Mouse (Mus musculus): Measurements from ENCODE around the gene Snx11. TPM values are rescaled to one million over a fixed set of nuclear protein-coding genes. Genes with fewer than 3 reads are reported as not detected.
"Not testable (repeated sequence)": the region's sequence is repeated elsewhere in the genome, so short reads cannot be mapped to it uniquely, and the experiment has no call there.

Gene Snx11
- polyA plus RNA-seq, 1 experiment from 2014 or later, result 9.8 TPM

GRCm38 (mm10) chr11:96818128-96818710, 40.9 kb upstream of the Snx11 start:
- Histone ChIP-seq H3K4me1 (ENCODE audit: control insufficient read depth, insufficient read depth, low read length) (peaks cover 2% of the 10 kb centered on the region; the same call in 1 of the 2 replicates), H3K27me3 (ENCODE audit: control insufficient read depth, insufficient read depth, low read length) (no peaks in the 10 kb centered on the region), H3K27ac (replicated peaks; ENCODE audit: low read depth, low read length) (no peak overlapping the region), H3K36me3 (replicated peaks; ENCODE audit: control insufficient read depth, insufficient read depth, low read depth, low read length) (peaks cover 17% of the 10 kb centered on the region), H3K4me3 (ENCODE audit: low read depth, low read length) (no peak overlapping the region), H3K9me3 (replicated peaks; ENCODE audit: control insufficient read depth, low read length) (no peaks in the 10 kb centered on the region), H3K4me2 (ENCODE audit: low read depth, low read length) (no peak overlapping the region), H3K9ac (replicated peaks; ENCODE audit: low read length) (no peak overlapping the region)
- WGBS, result 86% methylated on average over 8 of the region's 8 CpGs
- ATAC-seq (replicated peaks; ENCODE audit: insufficient number of reproducible peaks, low FRiP score, low TSS enrichment, low read depth) (no peak), DNase-seq (ENCODE audit: low spot score) (no peak)

GRCm38 (mm10) chr11:96816979-96817378, 39.6 kb upstream of the Snx11 start:
- no peaks in the 10 kb centered on the region for H3K4me1 ChIP-seq (ENCODE audit: control insufficient read depth, insufficient read depth, low read length)
- H3K9ac ChIP-seq (replicated peaks; ENCODE audit: low read length), result no peak overlapping the region
- no peak overlapping the region for H3K4me2 ChIP-seq (ENCODE audit: low read depth, low read length)
- 83% methylated on average over 5 of the region's 5 CpGs for WGBS
- no peak for ATAC-seq (replicated peaks; ENCODE audit: insufficient number of reproducible peaks, low FRiP score, low TSS enrichment, low read depth)
- H3K4me3 ChIP-seq (ENCODE audit: low read depth, low read length), result no peak overlapping the region
- peaks cover 17% of the 10 kb centered on the region for H3K36me3 ChIP-seq (replicated peaks; ENCODE audit: control insufficient read depth, insufficient read depth, low read depth, low read length)
- no peaks in the 10 kb centered on the region for H3K9me3 ChIP-seq (replicated peaks; ENCODE audit: control insufficient read depth, low read length)
- no peak for DNase-seq (ENCODE audit: low spot score)
- H3K27ac ChIP-seq (replicated peaks; ENCODE audit: low read depth, low read length), result no peak overlapping the region
- H3K27me3 ChIP-seq (ENCODE audit: control insufficient read depth, insufficient read depth, low read length), result no peaks in the 10 kb centered on the region

- Histone ChIP-seq H3K27ac (replicated peaks; ENCODE audit: low read depth, low read length) (no peak overlapping the region), H3K9me3 (replicated peaks; ENCODE audit: control insufficient read depth, low read length) (no peaks in the 10 kb centered on the region), H3K9ac (replicated peaks; ENCODE audit: low read length) (no peak overlapping the region), H3K4me1 (ENCODE audit: control insufficient read depth, insufficient read depth, low read length) (no peaks in the 10 kb centered on the region), H3K4me3 (ENCODE audit: low read depth, low read length) (no peak overlapping the region), H3K27me3 (ENCODE audit: control insufficient read depth, insufficient read depth, low read length) (no peaks in the 10 kb centered on the region), H3K36me3 (replicated peaks; ENCODE audit: control insufficient read depth, insufficient read depth, low read depth, low read length) (peaks cover 17% of the 10 kb centered on the region), H3K4me2 (ENCODE audit: low read depth, low read length) (no peak overlapping the region)
- no peak for DNase-seq (ENCODE audit: low spot score)
- ATAC-seq (replicated peaks; ENCODE audit: insufficient number of reproducible peaks, low FRiP score, low TSS enrichment, low read depth), result no peak
- 96% methylated on average over 1 of the region's 1 CpGs for WGBS
These were observed 39.1 kb upstream of the Snx11 start for GRCm38 (mm10) chr11:96816494-96816893.

- DNase-seq (ENCODE audit: low spot score) (no peak), ATAC-seq (replicated peaks; ENCODE audit: insufficient number of reproducible peaks, low FRiP score, low TSS enrichment, low read depth) (no peak)
- Histone ChIP-seq H3K36me3 (replicated peaks; ENCODE audit: control insufficient read depth, insufficient read depth, low read depth, low read length) (peaks cover 11% of the 10 kb centered on the region), H3K9me3 (replicated peaks; ENCODE audit: control insufficient read depth, low read length) (no peaks in the 10 kb centered on the region), H3K9ac (replicated peaks; ENCODE audit: low read length) (no peak overlapping the region), H3K4me1 (ENCODE audit: control insufficient read depth, insufficient read depth, low read length) (no peaks in the 10 kb centered on the region), H3K27me3 (ENCODE audit: control insufficient read depth, insufficient read depth, low read length) (no peaks in the 10 kb centered on the region), H3K4me3 (ENCODE audit: low read depth, low read length) (no peak overlapping the region), H3K27ac (replicated peaks; ENCODE audit: low read depth, low read length) (no peak overlapping the region), H3K4me2 (ENCODE audit: low read depth, low read length) (no peak overlapping the region)
- WGBS, result 88% methylated on average over 2 of the region's 2 CpGs
These were observed 38.5 kb upstream of the Snx11 start for GRCm38 (mm10) chr11:96815895-96816294.

GRCm38 (mm10) chr11:96814443-96814842, 37.1 kb upstream of the Snx11 start:
- Histone ChIP-seq H3K27me3 (ENCODE audit: control insufficient read depth, insufficient read depth, low read length) (no peaks in the 10 kb centered on the region), H3K4me2 (ENCODE audit: low read depth, low read length) (no peak overlapping the region), H3K4me1 (ENCODE audit: control insufficient read depth, insufficient read depth, low read length) (no peaks in the 10 kb centered on the region), H3K4me3 (ENCODE audit: low read depth, low read length) (no peak overlapping the region), H3K27ac (replicated peaks; ENCODE audit: low read depth, low read length) (no peak overlapping the region), H3K36me3 (replicated peaks; ENCODE audit: control insufficient read depth, insufficient read depth, low read depth, low read length) (peaks cover 3% of the 10 kb centered on the region), H3K9ac (replicated peaks; ENCODE audit: low read length) (no peak overlapping the region), H3K9me3 (replicated peaks; ENCODE audit: control insufficient read depth, low read length) (no peaks in the 10 kb centered on the region)
- ATAC-seq (replicated peaks; ENCODE audit: insufficient number of reproducible peaks, low FRiP score, low TSS enrichment, low read depth), result no peak
- DNase-seq (ENCODE audit: low spot score), result no peak
- 80% methylated on average over 2 of the region's 2 CpGs for WGBS

- DNase-seq (ENCODE audit: low spot score) (no peak), ATAC-seq (replicated peaks; ENCODE audit: insufficient number of reproducible peaks, low FRiP score, low TSS enrichment, low read depth) (no peak)
- Histone ChIP-seq H3K36me3 (replicated peaks; ENCODE audit: control insufficient read depth, insufficient read depth, low read depth, low read length) (peaks cover 3% of the 10 kb centered on the region), H3K4me1 (ENCODE audit: control insufficient read depth, insufficient read depth, low read length) (no peaks in the 10 kb centered on the region), H3K4me2 (ENCODE audit: low read depth, low read length) (no peak overlapping the region), H3K27me3 (ENCODE audit: control insufficient read depth, insufficient read depth, low read length) (no peaks in the 10 kb centered on the region), H3K4me3 (ENCODE audit: low read depth, low read length) (no peak overlapping the region), H3K9me3 (replicated peaks; ENCODE audit: control insufficient read depth, low read length) (no peaks in the 10 kb centered on the region), H3K27ac (replicated peaks; ENCODE audit: low read depth, low read length) (no peak overlapping the region), H3K9ac (replicated peaks; ENCODE audit: low read length) (no peak overlapping the region)
- WGBS, result 91% methylated on average over 5 of the region's 5 CpGs
These were observed 36.6 kb upstream of the Snx11 start for GRCm38 (mm10) chr11:96813920-96814319.

GRCm38 (mm10) chr11:96813455-96813854, 36.1 kb upstream of the Snx11 start:
- DNase-seq (ENCODE audit: low spot score), result no peak
- no peaks in the 10 kb centered on the region for H3K9me3 ChIP-seq (replicated peaks; ENCODE audit: control insufficient read depth, low read length)
- no peaks in the 10 kb centered on the region for H3K27me3 ChIP-seq (ENCODE audit: control insufficient read depth, insufficient read depth, low read length)
- no peak for ATAC-seq (replicated peaks; ENCODE audit: insufficient number of reproducible peaks, low FRiP score, low TSS enrichment, low read depth)
- 76% methylated on average over 4 of the region's 4 CpGs for WGBS
- H3K27ac ChIP-seq (replicated peaks; ENCODE audit: low read depth, low read length), result no peak overlapping the region
- peaks cover 3% of the 10 kb centered on the region for H3K36me3 ChIP-seq (replicated peaks; ENCODE audit: control insufficient read depth, insufficient read depth, low read depth, low read length)
- H3K9ac ChIP-seq (replicated peaks; ENCODE audit: low read length), result no peak overlapping the region
- H3K4me3 ChIP-seq (ENCODE audit: low read depth, low read length), result no peak overlapping the region
- no peaks in the 10 kb centered on the region for H3K4me1 ChIP-seq (ENCODE audit: control insufficient read depth, insufficient read depth, low read length)
- H3K4me2 ChIP-seq (ENCODE audit: low read depth, low read length), result no peak overlapping the region

GRCm38 (mm10) chr11:96811188-96811587, 33.8 kb upstream of the Snx11 start:
- not testable (repeated sequence) for H3K36me3 ChIP-seq (replicated peaks; ENCODE audit: control insufficient read depth, insufficient read depth, low read depth, low read length); H3K27me3 ChIP-seq (ENCODE audit: control insufficient read depth, insufficient read depth, low read length); DNase-seq (ENCODE audit: low spot score); H3K27ac ChIP-seq (replicated peaks; ENCODE audit: low read depth, low read length); H3K4me3 ChIP-seq (ENCODE audit: low read depth, low read length); ATAC-seq (replicated peaks; ENCODE audit: insufficient number of reproducible peaks, low FRiP score, low TSS enrichment, low read depth); H3K9me3 ChIP-seq (replicated peaks; ENCODE audit: control insufficient read depth, low read length); H3K4me2 ChIP-seq (ENCODE audit: low read depth, low read length); H3K9ac ChIP-seq (replicated peaks; ENCODE audit: low read length); H3K4me1 ChIP-seq (ENCODE audit: control insufficient read depth, insufficient read depth, low read length)
- 87% methylated on average over 1 of the region's 1 CpGs for WGBS

All from embryonic facial prominence, embryonic 11.5 days (tissue).